Mouse (Mus musculus) gastrocnemius, adult 18-20 months (tissue): ENCODE data around the gene Mcat. TPM values are rescaled to one million over a fixed set of nuclear protein-coding genes. Genes with fewer than 3 reads are reported as not detected.

ENCODE experiments used
- DNase-seq: peaks from one replicate; pipeline ENCODE4 v3.0.0; 2021; ENCODE audit warnings: low spot score
- total RNA-seq, 2 experiments: library from RNA; stranded (reverse); gene quantifications; 2 replicates each; pipeline ENCODE4 v1.2.3; 2021

The Mcat gene
- total RNA-seq, 2 experiments from 2014 or later = 20.4 to 22.1 TPM

GRCm38 (mm10) chr15:83576651-83577050 is 13.1 kb upstream of the Mcat start:
- DNase-seq = no peak

- no peak for DNase-seq
These were observed 12.0 kb upstream of the Mcat start for GRCm38 (mm10) chr15:83575543-83575942.

GRCm38 (mm10) chr15:83574731-83575351 is 11.3 kb upstream of the Mcat start:
- no peak for DNase-seq

- no peak for DNase-seq
These were observed 10.0 kb upstream of the Mcat start for GRCm38 (mm10) chr15:83573606-83574005.

- no peak for DNase-seq
These were observed 8.5 kb upstream of the Mcat start for GRCm38 (mm10) chr15:83572132-83572531.

GRCm38 (mm10) chr15:83571636-83572035 is 8.0 kb upstream of the Mcat start:
- DNase-seq = no peak

- no peak for DNase-seq
These were observed 7.1 kb upstream of the Mcat start for GRCm38 (mm10) chr15:83570641-83571040.

GRCm38 (mm10) chr15:83569682-83570081 is 6.1 kb upstream of the Mcat start:
- DNase-seq = no peak

GRCm38 (mm10) chr15:83568544-83568943 is 5.0 kb upstream of the Mcat start:
- DNase-seq = no peak

GRCm38 (mm10) chr15:83567728-83568127 is 4.1 kb upstream of the Mcat start:
- DNase-seq = no peak

- DNase-seq = no peak
These were observed 2.4 kb upstream of the Mcat start for GRCm38 (mm10) chr15:83566006-83566405.

- peak; percentile 65 for DNase-seq
These were observed 1.8 kb upstream of the Mcat start for GRCm38 (mm10) chr15:83565434-83565833.

- peak; percentile 52 for DNase-seq
These were observed 467 bp upstream of the Mcat start for GRCm38 (mm10) chr15:83563857-83564651.

- DNase-seq = peak; percentile 83
These were observed 839 bp downstream of the Mcat start for GRCm38 (mm10) chr15:83562626-83563270.

GRCm38 (mm10) chr15:83560941-83561477 is 2.6 kb downstream of the Mcat start:
- no peak for DNase-seq

GRCm38 (mm10) chr15:83555161-83555974 is 8.2 kb downstream of the Mcat start:
- DNase-seq = peak; percentile 84

- DNase-seq = no peak
These were observed 9.8 kb downstream of the Mcat start for GRCm38 (mm10) chr15:83553831-83554230.

GRCm38 (mm10) chr15:83550137-83550536 is 13.4 kb downstream of the Mcat start:
- peak; percentile 31 for DNase-seq

GRCm38 (mm10) chr15:83547144-83547543 is 16.4 kb downstream of the Mcat start:
- DNase-seq = no peak

- DNase-seq = no peak
These were observed 17.6 kb downstream of the Mcat start for GRCm38 (mm10) chr15:83546029-83546428.

- no peak for DNase-seq
These were observed 21.8 kb downstream of the Mcat start for GRCm38 (mm10) chr15:83541647-83542287.
